ENCODE assay signal across 20 mouse cellular contexts in the genomic region with DNA sequence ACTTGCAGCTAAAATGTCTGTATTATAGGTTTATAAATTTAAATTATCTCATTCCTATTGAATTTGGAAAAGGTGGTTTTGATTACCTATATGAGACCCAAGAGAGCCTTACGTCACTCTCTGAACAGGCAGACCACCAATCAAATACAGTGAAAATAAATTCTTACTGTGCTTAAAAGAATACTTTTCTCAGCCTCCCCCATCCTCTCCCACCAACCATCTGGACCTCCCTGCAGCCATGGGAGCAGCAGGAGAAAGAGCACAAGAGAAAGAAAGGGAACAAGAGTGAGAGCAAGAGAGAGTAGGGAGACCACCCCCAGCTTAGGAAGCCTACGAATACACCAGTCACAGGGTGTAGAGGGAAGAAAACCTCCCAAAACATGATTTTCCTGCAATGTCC.
DNase-seq lines count a peak whose midpoint lies in the region; ATAC-seq and TF ChIP-seq lines count a peak whose summit lies in the region.
"Had no signal": no experiment of that assay in that cellular context is flagged by ENCODE, and none has a peak within 500 bp of the region (broad histone marks: within the 10 kb centered on the region; RNA-seq: fewer than 3 reads in every experiment).

No protein-coding gene starts in this region.

- H3K36me3 ChIP-seq in limb, embryonic 14.5 days (ENCODE audit: control insufficient read depth, insufficient read depth, low read length) = no peaks in the 10 kb centered on the region
- H3K36me3 ChIP-seq: G1E; heart, embryonic 15.5 days; hindbrain, embryonic 15.5 days; midbrain, embryonic 15.5 days; neural tube, embryonic 12.5 days had no signal

- peak overlapping the region; percentile 52; the same call in 1 of the 2 replicates for H3K27ac ChIP-seq in limb, embryonic 14.5 days (replicated peaks; ENCODE audit: low read depth, low read length)
- H3K27ac ChIP-seq: gastrocnemius, adult 2 months; heart, embryonic 15.5 days; hindbrain, embryonic 15.5 days; macrophage; midbrain, embryonic 15.5 days; neural tube, embryonic 12.5 days had no signal

- WGBS in limb, embryonic 14.5 days = 25% methylated on average over 2 of the region's 2 CpGs

- ATAC-seq in limb, embryonic 14.5 days (ENCODE audit: low FRiP score, low read depth) = peak; percentile 93
- ATAC-seq: midbrain, embryonic 15.5 days had no signal

- no peaks in the 10 kb centered on the region for H3K27me3 ChIP-seq in limb, embryonic 14.5 days (ENCODE audit: control insufficient read depth, insufficient read depth, low read length)
- H3K27me3 ChIP-seq: heart, embryonic 15.5 days; hindbrain, embryonic 15.5 days; midbrain, embryonic 15.5 days; neural tube, embryonic 12.5 days had no signal

- no peak overlapping the region for H3K9ac ChIP-seq in limb, embryonic 14.5 days (ENCODE audit: low read depth, low read length, severe bottlenecking)
- H3K9ac ChIP-seq: heart, embryonic 15.5 days; hindbrain, embryonic 15.5 days; midbrain, embryonic 15.5 days; neural tube, embryonic 12.5 days had no signal

- H3K4me1 ChIP-seq in limb, embryonic 14.5 days (ENCODE audit: control insufficient read depth, insufficient read depth, low read length) = peaks cover 3% of the 10 kb centered on the region; the same call in 1 of the 2 replicates
- H3K4me1 ChIP-seq: heart, embryonic 15.5 days; hindbrain, embryonic 15.5 days; midbrain, embryonic 15.5 days; neural tube, embryonic 12.5 days had no signal

- H3K4me3 ChIP-seq in limb, embryonic 14.5 days (replicated peaks; ENCODE audit: low read length) = no peak overlapping the region
- H3K4me3 ChIP-seq: gastrocnemius, adult 2 months; heart, embryonic 15.5 days; hindbrain, embryonic 15.5 days; midbrain, embryonic 15.5 days; neural tube, embryonic 12.5 days had no signal

- H3K4me2 ChIP-seq in limb, embryonic 14.5 days (replicated peaks; ENCODE audit: low read depth, low read length, severe bottlenecking) = no peak overlapping the region
- H3K4me2 ChIP-seq: heart, embryonic 15.5 days; hindbrain, embryonic 15.5 days; midbrain, embryonic 15.5 days; neural tube, embryonic 12.5 days had no signal

- DNase-seq in heart, adult 11 months = peak; percentile 78
- DNase-seq in heart, adult 8-10 months (ENCODE audit: low spot score) = no peak
- DNase-seq in embryo, embryonic 11.5 days (ENCODE audit: low read depth, low spot score) = peak; percentile 37
- peak; percentile 7 to 9 for DNase-seq in frontal cortex, postnatal 10 days (ENCODE audit: low spot score in 2 of 2)
- peak; percentile 75 for DNase-seq in limb, embryonic 14.5 days (ENCODE audit: low spot score)
- DNase-seq in cerebellum, adult 8-10 months = no peak
- DNase-seq in spleen, adult 12 weeks (ENCODE audit: low spot score) = no peak
- DNase-seq in heart, adult 9 months (ENCODE audit: low spot score in 2 of 2) = no peak
- DNase-seq: adrenal gland, postnatal 36 days; cerebellum, adult 11 months; gastrocnemius, adult 2 months; kidney, adult 2 months; retina, postnatal 1 day; thymus, postnatal 36 days had no signal

- TF ChIP-seq POLR2A in limb, embryonic 14.5 days (IDR thresholded peaks at IDR 0.05; ENCODE audit: borderline replicate concordance, extremely low read depth, insufficient read depth, insufficient read length) = no peak

- no peaks in the 10 kb centered on the region for H3K9me3 ChIP-seq in limb, embryonic 14.5 days (ENCODE audit: control insufficient read depth, low read length)
- H3K9me3 ChIP-seq: G1E; heart, embryonic 15.5 days; hindbrain, embryonic 15.5 days; midbrain, embryonic 15.5 days; neural tube, embryonic 12.5 days had no signal

Comparison
In these comparisons a context has a peak if more than half of its experiments do, and no peak if none do; other contexts are left out.
1. DNase-seq: peak in heart, adult 11 months (single experiment), embryo, embryonic 11.5 days (single experiment), frontal cortex, postnatal 10 days (2 of 2) and limb, embryonic 14.5 days (single experiment); none in heart, adult 8-10 months (single experiment), cerebellum, adult 8-10 months (single experiment), spleen, adult 12 weeks (single experiment) and heart, adult 9 months (0 of 2).